Mouse (Mus musculus) G1E (cell line): Measurements from ENCODE around the gene Zic3.

Experiments
- CTCF ChIP-seq: IDR thresholded peaks from 2 replicates; pipeline ENCODE4 v1.5.1; 2012; ENCODE audit warnings: low read depth, low read length, inconsistent platforms, mixed read lengths
- TAL1 ChIP-seq: conservative IDR thresholded peaks from 2 replicates; pipeline ENCODE4 v1.6.1; 2012; ENCODE audit warnings: low read depth, low read length, inconsistent platforms, mixed read lengths

GRCm38 (mm10) chrX:58042512-58042911 lies 20.0 kb downstream of the Zic3 start:
- TF ChIP-seq CTCF (no peak), TAL1 (no peak)
